8 mouse cellular contexts compared by ENCODE assay signal in genomic region chr19:34636933-34637557, GRCm38 (mm10). TPM values are rescaled to one million over a fixed set of nuclear protein-coding genes. Genes with fewer than 3 reads are reported as not detected.
DNase-seq lines count a peak whose midpoint lies in the region; ATAC-seq lines count a peak whose summit lies in the region.

No protein-coding gene starts in this region.

- H3K4me3 ChIP-seq in hindbrain, embryonic 16.5 days (ENCODE audit: low read length): no peak overlapping the region

- no peaks in the 10 kb centered on the region for H3K4me1 ChIP-seq in hindbrain, embryonic 16.5 days (ENCODE audit: control insufficient read depth, insufficient read depth, low read depth, low read length)

- no peaks in the 10 kb centered on the region for H3K36me3 ChIP-seq in hindbrain, embryonic 16.5 days (ENCODE audit: control insufficient read depth, insufficient read depth, low read length)

- peak; percentile 15 for DNase-seq in MEL-GATA-1-ER (ENCODE audit: extremely low read depth, low read depth)
- peak; percentile 28 for DNase-seq in c-Kit-positive CD71-negative TER-119-negative erythroid progenitor cells, embryonic 14.5 days (ENCODE audit: low read depth)
- DNase-seq in layer of hippocampus, postnatal 14 days (ENCODE audit: low spot score in 2 of 2): peak; percentile 48 to 49
- DNase-seq in lung, postnatal 10 days: peak; percentile 79
- peak; percentile 80 for DNase-seq in retina, embryonic 14.5 days (ENCODE audit: low spot score)
- peak; percentile 20 to 64 for DNase-seq in urinary bladder, postnatal 4 days (ENCODE audit: low spot score in 2 of 2)

- 10% methylated on average over 3 of the region's 3 CpGs for WGBS in hindbrain, embryonic 16.5 days

- no peak overlapping the region for H3K9ac ChIP-seq in hindbrain, embryonic 16.5 days (ENCODE audit: low read depth, low read length)

- ATAC-seq in frontal cortex, adult (ENCODE audit: low TSS enrichment): peak; percentile 90
- 0 out of 2 replicates have a peak, but pooled peaks have one; percentile 52 for ATAC-seq in hindbrain, embryonic 16.5 days

- H3K27me3 ChIP-seq in hindbrain, embryonic 16.5 days (replicated peaks; ENCODE audit: control insufficient read depth, insufficient read depth, low read length): no peaks in the 10 kb centered on the region

- H3K9me3 ChIP-seq in hindbrain, embryonic 16.5 days (ENCODE audit: control insufficient read depth, low read length): no peaks in the 10 kb centered on the region

- no peak overlapping the region for H3K4me2 ChIP-seq in hindbrain, embryonic 16.5 days (ENCODE audit: low read length)

- no peak overlapping the region for H3K27ac ChIP-seq in hindbrain, embryonic 16.5 days (ENCODE audit: low read depth, low read length)

RNA-seq across cellular contexts. Expression of gene Ifit1bl2, which starts 3.5 kb away (rescaled TPM):
- 0.44 and 0.54 TPM in 2 replicates for polyA plus RNA-seq in hindbrain, embryonic 16.5 days (2015; fragmentation: Nextera tagmentation; extraction: Ambion mirVana)
- total RNA-seq in layer of hippocampus, postnatal 14 days (2021): under 1 TPM; 0.16 to 0.19 TPM

RNA-seq across cellular contexts. Expression of gene Ifit1, which starts 3.6 kb away (rescaled TPM):
- polyA plus RNA-seq in hindbrain, embryonic 16.5 days (2015; fragmentation: Nextera tagmentation; extraction: Ambion mirVana): 0.26 and 0.48 TPM in 2 replicates
- total RNA-seq in layer of hippocampus, postnatal 14 days (2021): not detected

RNA-seq across cellular contexts. Expression of gene Ifit3b, which starts 29.3 kb away (rescaled TPM):
- 0.14 and 0.25 TPM in 2 replicates for polyA plus RNA-seq in hindbrain, embryonic 16.5 days (2015; fragmentation: Nextera tagmentation; extraction: Ambion mirVana)
- under 1 TPM; 0.43 to 0.81 TPM for total RNA-seq in layer of hippocampus, postnatal 14 days (2021)

RNA-seq across cellular contexts. Expression of gene Ifit1bl1, which starts 35.3 kb away (rescaled TPM):
- 1.4 TPM in 2 replicates for polyA plus RNA-seq in hindbrain, embryonic 16.5 days (2015; fragmentation: Nextera tagmentation; extraction: Ambion mirVana)
- total RNA-seq in layer of hippocampus, postnatal 14 days (2021): 1 to 10 TPM; 1.3 to 1.4 TPM

RNA-seq across cellular contexts. Expression of gene Ifit3, which starts 53.7 kb away (rescaled TPM):
- polyA plus RNA-seq in hindbrain, embryonic 16.5 days (2015; fragmentation: Nextera tagmentation; extraction: Ambion mirVana): 1.1 and 2.3 TPM in 2 replicates
- 1 to 10 TPM in 1 of 2 experiments, under 1 TPM in 1; 0.95 to 1.2 TPM for total RNA-seq in layer of hippocampus, postnatal 14 days (2021)

Comparison
In these comparisons a context has a peak if more than half of its experiments do, and no peak if none do; other contexts are left out.
1. DNase-seq: peak in every context shown above with its lines; median percentile 80 in retina, embryonic 14.5 days; 79 in lung, postnatal 10 days; 48 in layer of hippocampus, postnatal 14 days; 42 in urinary bladder, postnatal 4 days; 28 in c-Kit-positive CD71-negative TER-119-negative erythroid progenitor cells, embryonic 14.5 days; 15 in MEL-GATA-1-ER.